Mouse (Mus musculus) E14TG2a.4 (cell line): Measurements from ENCODE around the gene Nsmce1.

Source experiments
- H3K27me3 ChIP-seq: 2 replicates; pipeline ENCODE4 v1.6.1; 2014; ENCODE audit warnings: low read length, control low read depth; ENCODE audit not compliant: insufficient read depth
- H3K36me3 ChIP-seq: 2 replicates; pipeline ENCODE4 v1.6.1; 2014; ENCODE audit warnings: low read length, control low read depth; ENCODE audit not compliant: insufficient read depth
- H3K4me1 ChIP-seq: replicated peaks from 2 replicates; pipeline ENCODE4 v1.6.1; 2014; ENCODE audit warnings: low read depth, low read length, control low read depth
- H3K4me3 ChIP-seq: replicated peaks from 2 replicates; pipeline ENCODE4 v1.5.1; 2014; ENCODE audit warnings: mild to moderate bottlenecking, low read length
- H3K9me3 ChIP-seq: 2 replicates; pipeline ENCODE4 v1.6.1; 2014; ENCODE audit warnings: low read length, control low read depth
- CTCF ChIP-seq: conservative IDR thresholded peaks from 2 replicates; pipeline ENCODE4 v1.5.1; 2014; ENCODE audit warnings: low read length
- NANOG ChIP-seq: IDR thresholded peaks from 2 replicates; pipeline ENCODE4 v1.6.1; 2014; ENCODE audit warnings: borderline replicate concordance, low read length, mixed read lengths
- POU5F1 ChIP-seq: IDR thresholded peaks from 2 replicates; pipeline ENCODE4 v1.6.1; 2014; ENCODE audit warnings: low read length, borderline replicate concordance

Gene Nsmce1

DNA sequence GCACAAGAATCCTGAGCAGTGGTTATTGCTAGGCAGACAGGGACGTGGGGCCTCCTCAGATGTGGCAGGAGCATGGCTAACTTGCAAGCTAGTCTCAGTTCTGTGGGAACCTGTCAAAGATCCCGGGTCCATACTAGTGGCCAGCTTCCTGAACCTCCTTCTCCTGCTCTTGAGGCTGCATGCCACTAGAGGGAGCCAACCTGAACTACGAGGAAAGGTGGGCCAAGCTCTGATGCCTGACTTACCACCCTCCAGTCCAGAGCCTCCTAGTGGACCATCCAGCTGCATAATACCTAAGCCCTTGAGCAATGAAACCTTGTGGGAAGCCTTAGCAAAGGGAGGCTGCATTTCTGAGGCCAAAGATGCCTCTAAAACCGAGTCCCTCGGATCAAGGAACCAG, 21.5 kb downstream of the Nsmce1 start:
- H3K4me1 ChIP-seq = peaks cover 14% of the 10 kb centered on the region
- H3K4me3 ChIP-seq = no peak overlapping the region
- H3K9me3 ChIP-seq = no peaks in the 10 kb centered on the region
- peaks cover 64% of the 10 kb centered on the region for H3K36me3 ChIP-seq
- TF ChIP-seq CTCF (peak; percentile 73), NANOG (no peak)
- no peaks in the 10 kb centered on the region for H3K27me3 ChIP-seq

DNA sequence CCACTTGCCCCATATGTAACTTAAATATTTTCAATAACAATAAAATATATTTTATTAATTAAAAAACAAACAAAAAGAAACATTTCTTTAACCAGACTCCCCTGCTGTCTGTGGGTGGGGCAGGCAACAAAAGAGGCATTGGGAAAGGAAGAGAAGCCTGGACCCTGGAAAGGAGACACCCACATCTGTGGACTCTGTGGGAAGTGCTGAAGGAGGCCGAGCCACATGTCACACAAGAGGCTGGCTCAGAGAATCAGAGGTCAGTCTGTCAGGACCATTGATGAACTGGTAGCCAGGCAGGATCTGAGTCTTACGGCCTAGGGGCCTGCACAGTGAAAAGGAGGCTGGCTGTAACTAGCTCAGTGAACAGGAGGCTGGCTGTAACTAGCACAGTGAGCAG, 29.2 kb downstream of the Nsmce1 start:
- no peak for TF ChIP-seq NANOG
- TF ChIP-seq POU5F1 = no peak
- TF ChIP-seq CTCF = no peak
- Histone ChIP-seq H3K4me1 (peaks cover 17% of the 10 kb centered on the region), H3K36me3 (peaks cover 41% of the 10 kb centered on the region), H3K4me3 (no peak overlapping the region), H3K27me3 (no peaks in the 10 kb centered on the region), H3K9me3 (no peaks in the 10 kb centered on the region)

DNA sequence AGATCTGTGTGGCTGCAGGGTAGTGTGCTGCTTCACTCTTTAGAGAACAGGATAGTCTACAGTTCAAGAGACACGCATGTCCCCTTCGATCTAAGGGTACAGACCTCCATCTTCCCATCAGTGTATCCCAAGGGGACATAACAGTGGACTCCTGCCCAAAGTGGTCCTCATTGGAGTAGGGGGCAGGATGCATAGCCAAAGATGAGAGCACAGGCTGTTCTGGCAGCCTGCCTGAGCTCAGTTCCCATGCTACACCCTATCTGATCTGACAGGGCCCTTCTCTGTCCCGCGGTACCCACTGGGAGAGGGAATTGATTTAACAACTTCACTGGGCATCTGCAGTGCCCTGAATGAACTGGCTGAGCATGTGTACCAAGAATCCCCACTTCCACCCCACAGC, 37.7 kb downstream of the Nsmce1 start:
- peaks cover 34% of the 10 kb centered on the region; the same call in 1 of the 2 replicates for H3K36me3 ChIP-seq
- no peaks in the 10 kb centered on the region for H3K27me3 ChIP-seq
- H3K4me1 ChIP-seq = no peaks in the 10 kb centered on the region
- TF ChIP-seq NANOG (no peak), CTCF (no peak), POU5F1 (no peak)
- no peaks in the 10 kb centered on the region for H3K9me3 ChIP-seq
- H3K4me3 ChIP-seq = no peak overlapping the region

DNA sequence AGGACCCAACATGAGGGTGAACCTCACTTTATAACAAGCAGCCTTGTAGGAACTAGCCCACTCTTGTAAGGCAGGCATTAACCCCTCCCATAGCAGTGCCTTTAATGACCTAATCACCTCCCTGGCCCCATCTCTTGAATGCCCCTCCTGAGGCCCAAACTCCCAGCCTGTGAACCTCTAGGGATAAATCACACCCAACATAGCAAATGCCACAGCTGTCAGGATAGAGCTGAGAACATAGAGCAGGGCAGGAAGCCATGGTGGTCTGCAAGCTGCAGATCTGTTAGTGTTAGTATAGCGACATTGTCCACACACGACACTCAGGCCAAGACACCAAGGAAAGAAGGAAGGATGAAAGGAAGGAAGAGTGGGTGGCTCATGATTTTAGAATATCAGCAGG, 40.3 kb downstream of the Nsmce1 start:
- Histone ChIP-seq H3K4me3 (no peak overlapping the region), H3K27me3 (no peaks in the 10 kb centered on the region), H3K4me1 (no peaks in the 10 kb centered on the region), H3K9me3 (0 out of 2 replicates have a peak, but pooled peaks cover 2% of the 10 kb centered on the region), H3K36me3 (peaks cover 27% of the 10 kb centered on the region)
- TF ChIP-seq CTCF (no peak), NANOG (no peak), POU5F1 (no peak)

DNA sequence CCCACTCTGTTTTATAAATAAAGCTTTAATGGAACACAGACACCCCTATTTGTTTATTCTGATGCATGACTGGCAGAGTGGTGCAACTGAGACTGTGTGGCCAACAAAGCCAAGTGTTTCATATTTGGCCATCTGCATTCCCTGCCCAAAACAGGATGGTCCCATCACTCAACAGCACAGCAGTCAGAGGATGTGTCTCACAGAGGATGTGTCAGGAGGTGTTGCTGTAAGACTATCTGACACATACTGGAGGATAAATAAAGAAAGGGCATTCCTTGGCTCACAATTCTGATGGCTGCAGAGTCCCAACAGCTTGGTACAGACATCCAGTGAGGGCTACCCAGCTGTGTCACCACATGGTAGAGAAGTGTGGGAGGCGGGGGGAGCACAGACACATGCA, 40.7 kb downstream of the Nsmce1 start:
- H3K4me3 ChIP-seq = no peak overlapping the region
- H3K36me3 ChIP-seq = peaks cover 23% of the 10 kb centered on the region
- H3K27me3 ChIP-seq = no peaks in the 10 kb centered on the region
- peaks cover 4% of the 10 kb centered on the region; the same call in 1 of the 2 replicates for H3K9me3 ChIP-seq
- TF ChIP-seq POU5F1 (no peak), CTCF (no peak), NANOG (no peak)
- H3K4me1 ChIP-seq = peaks cover 2% of the 10 kb centered on the region

DNA sequence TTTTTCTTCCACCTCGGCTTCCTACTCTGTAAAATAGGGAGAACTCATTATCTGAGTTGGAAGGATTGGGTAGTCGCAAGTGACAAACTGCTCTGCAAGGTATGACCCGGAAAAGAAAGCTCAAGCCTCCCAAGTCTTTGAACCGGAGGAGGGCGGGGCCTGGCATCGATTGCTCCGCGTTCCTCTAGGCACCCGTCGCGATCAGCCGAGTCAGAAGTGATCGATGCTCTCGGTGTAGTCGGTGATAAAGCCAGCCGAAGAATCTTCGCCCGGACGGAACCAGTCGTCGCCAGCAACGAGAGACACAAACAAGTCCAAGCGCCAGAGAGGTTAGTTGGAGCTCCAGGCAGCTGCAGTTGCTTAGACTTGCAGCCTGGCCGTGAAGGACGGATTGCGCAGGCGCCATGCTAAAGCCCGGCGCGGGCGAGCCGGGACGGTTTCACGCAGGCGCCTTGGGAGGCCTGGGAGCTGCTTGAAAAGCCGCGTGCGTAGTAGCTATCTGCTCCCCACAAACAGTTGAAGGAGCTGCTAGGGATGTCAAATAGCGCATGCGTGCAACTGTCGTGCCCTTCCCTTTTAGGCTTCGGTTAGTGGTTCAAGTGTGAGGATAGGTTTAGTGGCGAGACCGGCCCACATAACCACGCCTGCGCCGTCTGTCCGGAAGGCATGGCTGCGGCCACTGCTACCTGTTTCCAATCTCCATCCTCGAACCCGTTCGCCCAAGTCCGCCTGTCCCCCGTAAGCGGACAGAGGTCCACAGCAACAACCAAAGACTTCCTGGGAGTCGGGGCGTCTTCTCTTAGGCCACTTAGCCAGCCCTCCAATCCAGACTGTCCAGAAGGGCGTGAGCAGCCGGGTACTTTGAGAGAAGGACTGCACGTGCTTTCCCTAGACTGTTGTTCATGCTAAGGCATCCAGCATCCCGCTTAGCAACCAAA, 46.7 kb downstream of the Nsmce1 start, which contains the start of gene Kdm8:
TSS of gene Kdm8 (plus strand) at position 213 of the 938 bp plus-strand sequence.
- H3K27me3 ChIP-seq = no peaks in the 10 kb centered on the region
- H3K36me3 ChIP-seq = peaks cover 3% of the 10 kb centered on the region; the same call in 1 of the 2 replicates
- TF ChIP-seq POU5F1 = no peak
- peak; percentile 69 for TF ChIP-seq NANOG
- peak within 1 kb of the TSS; percentile 84 for H3K4me3 ChIP-seq
- H3K4me1 ChIP-seq = peaks cover 13% of the 10 kb centered on the region
- H3K9me3 ChIP-seq = peaks cover 4% of the 10 kb centered on the region; the same call in 1 of the 2 replicates

DNA sequence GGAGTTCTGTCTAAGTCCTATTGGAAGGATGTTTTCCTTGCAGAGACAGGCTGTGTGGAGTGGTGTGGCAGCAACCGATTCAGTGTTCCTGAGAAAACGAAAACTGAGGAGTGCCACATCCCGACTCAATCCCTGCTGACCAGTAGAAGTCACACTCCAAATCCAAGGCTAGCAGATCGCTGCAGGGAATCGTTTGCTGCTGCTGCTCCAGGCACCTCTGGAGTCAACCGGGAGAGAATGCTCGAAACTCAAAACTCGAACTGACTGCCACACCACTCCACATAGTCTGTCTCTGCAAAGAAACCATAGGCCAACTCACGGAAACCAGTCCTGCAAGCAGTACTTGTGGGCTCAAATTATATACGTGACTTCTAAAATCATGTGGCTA, 47.3 kb downstream of the Nsmce1 start:
- Histone ChIP-seq H3K9me3 (peaks cover 7% of the 10 kb centered on the region; the same call in 1 of the 2 replicates), H3K4me3 (peak overlapping the region; percentile 84), H3K27me3 (no peaks in the 10 kb centered on the region), H3K4me1 (peaks cover 13% of the 10 kb centered on the region), H3K36me3 (peaks cover 3% of the 10 kb centered on the region; the same call in 1 of the 2 replicates)
- TF ChIP-seq CTCF (no peak), NANOG (no peak), POU5F1 (no peak)

DNA sequence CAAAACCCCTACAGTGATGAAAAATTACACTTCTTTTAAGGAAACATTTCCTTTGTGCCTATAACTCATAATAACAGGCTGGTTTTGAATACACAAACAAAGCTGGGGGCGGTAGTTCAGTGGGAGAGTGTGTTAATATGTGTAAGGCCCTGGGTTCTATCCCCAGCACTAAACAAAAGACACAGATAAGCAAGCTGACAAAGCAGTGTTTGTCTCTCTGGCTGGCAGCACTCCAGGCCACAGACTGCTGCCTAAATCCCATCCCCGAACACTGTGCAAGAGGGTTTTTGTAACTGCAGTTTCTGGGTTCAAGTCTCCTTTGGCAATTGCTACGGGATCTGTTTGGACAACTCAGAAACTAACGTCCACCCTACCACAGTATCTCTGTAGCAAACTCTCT, 49.1 kb downstream of the Nsmce1 start:
- Histone ChIP-seq H3K9me3 (peaks cover 7% of the 10 kb centered on the region; the same call in 1 of the 2 replicates), H3K4me1 (peaks cover 13% of the 10 kb centered on the region), H3K36me3 (peaks cover 3% of the 10 kb centered on the region; the same call in 1 of the 2 replicates), H3K27me3 (no peaks in the 10 kb centered on the region), H3K4me3 (no peak overlapping the region)
- TF ChIP-seq CTCF (no peak), POU5F1 (no peak), NANOG (no peak)
